Mouse (Mus musculus): ENCODE results near the gene Wdr59. TPM values are rescaled to one million over a fixed set of nuclear protein-coding genes. Genes with fewer than 3 reads are reported as not detected.

The Wdr59 gene
- polyA plus RNA-seq, 1 experiment from 2014 or later, result 7.8 TPM

GRCm38 (mm10) chr8:111536978-111537764 is 15.3 kb upstream of the Wdr59 start:
- peak; percentile 47; the same call in 1 of the 2 replicates for ATAC-seq (ENCODE audit: insufficient number of reproducible peaks, insufficient read depth, low FRiP score, low TSS enrichment)
- Histone ChIP-seq H3K36me3 (no peaks in the 10 kb centered on the region), H3K4me1 (peaks cover 31% of the 10 kb centered on the region), H3K4me3 (peak overlapping the region; percentile 91), H3K27ac (peak overlapping the region; percentile 96), H3K9me3 (no peaks in the 10 kb centered on the region), H3K27me3 (no peaks in the 10 kb centered on the region), H3K9ac (peak overlapping the region; percentile 98), H3K4me2 (replicated peaks) (peak overlapping the region; percentile 65)
- WGBS, result under 1% methylated on average over 63 of the region's 64 CpGs

DNA sequence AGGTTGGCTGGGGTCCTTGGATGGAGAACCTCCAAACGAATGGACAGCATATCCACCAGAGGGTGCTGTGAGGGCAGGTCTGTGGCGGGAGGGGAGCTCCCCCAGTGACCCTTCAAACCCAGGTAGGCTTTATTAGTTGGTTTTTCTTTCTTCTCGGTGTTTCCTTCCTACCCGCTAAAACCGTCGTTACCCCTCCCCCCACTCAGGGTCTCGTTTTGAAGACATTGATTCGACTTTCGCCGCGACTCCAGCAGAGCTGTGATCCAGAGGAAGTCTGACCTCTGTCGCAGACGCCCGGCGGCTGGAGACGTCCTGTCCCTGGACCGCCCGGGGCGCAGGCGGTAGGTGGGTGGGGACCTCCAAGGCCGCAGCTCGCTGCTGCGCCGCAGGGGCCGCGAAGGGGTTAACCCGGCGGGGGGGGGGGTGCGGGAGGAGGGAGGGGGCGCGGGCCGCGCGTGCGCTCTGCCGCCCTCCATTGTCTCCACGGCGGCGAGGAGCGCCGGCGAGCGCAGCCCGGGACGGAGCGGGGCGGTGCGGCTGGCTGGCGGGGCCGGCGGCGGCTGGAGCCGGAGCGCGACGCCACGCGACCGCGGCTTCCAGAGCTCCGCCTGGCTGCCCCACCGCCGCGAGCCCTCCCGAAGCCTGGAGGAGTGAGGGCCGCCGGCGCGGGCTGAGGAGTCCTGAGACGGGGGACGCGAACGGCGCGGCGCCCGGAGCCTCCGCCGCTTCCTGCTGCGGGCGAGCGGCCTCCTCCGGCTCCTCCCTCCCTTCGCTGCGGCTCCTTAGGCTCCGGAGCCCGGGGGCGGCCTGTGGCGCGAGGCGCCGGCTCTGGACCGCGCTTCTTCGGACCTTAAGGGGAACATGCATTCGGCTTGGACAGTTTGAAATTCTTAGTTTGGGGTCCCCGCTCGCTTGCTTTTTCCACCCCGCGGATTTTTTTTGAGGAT is 14.4 kb upstream of the Wdr59 start, which contains the start of gene Znrf1:
Znrf1 (plus strand) TSS at position 67 of the 947 bp plus-strand sequence.
- no peaks in the 10 kb centered on the region for H3K27me3 ChIP-seq
- H3K4me1 ChIP-seq, result peaks cover 30% of the 10 kb centered on the region
- ATAC-seq (ENCODE audit: insufficient number of reproducible peaks, insufficient read depth, low FRiP score, low TSS enrichment), result peak; percentile 84
- no peaks in the 10 kb centered on the region for H3K9me3 ChIP-seq
- H3K36me3 ChIP-seq, result no peaks in the 10 kb centered on the region
- H3K9ac ChIP-seq, result peak within 1 kb of the TSS; percentile 98
- H3K4me2 ChIP-seq (replicated peaks), result peak within 1 kb of the TSS; percentile 65
- peak within 1 kb of the TSS; percentile 91 for H3K4me3 ChIP-seq
- peak within 1 kb of the TSS; percentile 96 for H3K27ac ChIP-seq
- under 1% methylated on average over 76 of the region's 100 CpGs for WGBS

DNA sequence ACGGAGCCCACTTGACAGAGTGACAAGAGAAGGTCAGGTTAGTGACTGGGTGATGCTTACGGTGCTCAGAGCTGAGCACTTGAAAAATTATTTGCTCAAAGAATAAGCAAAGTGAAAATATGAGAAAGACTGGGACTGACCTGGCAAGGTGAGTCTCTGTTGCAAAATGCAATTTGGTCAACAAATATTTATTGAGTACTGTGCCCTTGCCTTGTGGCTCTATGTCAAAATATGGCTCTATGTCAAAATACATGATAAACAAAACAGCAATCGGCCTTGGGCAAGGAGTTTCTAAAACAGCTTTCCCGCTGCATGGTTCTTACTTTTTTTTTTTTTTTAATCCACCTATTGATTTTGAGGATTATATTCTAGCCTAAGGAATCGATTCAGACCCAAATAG is 13.6 kb upstream of the Wdr59 start:
- Histone ChIP-seq H3K4me3 (peak overlapping the region; percentile 91), H3K27ac (no peak overlapping the region), H3K9ac (no peak overlapping the region; the same call in 1 of the 2 replicates), H3K36me3 (no peaks in the 10 kb centered on the region), H3K9me3 (no peaks in the 10 kb centered on the region), H3K4me1 (peaks cover 22% of the 10 kb centered on the region), H3K27me3 (no peaks in the 10 kb centered on the region), H3K4me2 (replicated peaks) (peak overlapping the region; percentile 65)
- WGBS, result 42% methylated on average over 5 of the region's 5 CpGs
- no peak for ATAC-seq (ENCODE audit: insufficient number of reproducible peaks, insufficient read depth, low FRiP score, low TSS enrichment)

DNA sequence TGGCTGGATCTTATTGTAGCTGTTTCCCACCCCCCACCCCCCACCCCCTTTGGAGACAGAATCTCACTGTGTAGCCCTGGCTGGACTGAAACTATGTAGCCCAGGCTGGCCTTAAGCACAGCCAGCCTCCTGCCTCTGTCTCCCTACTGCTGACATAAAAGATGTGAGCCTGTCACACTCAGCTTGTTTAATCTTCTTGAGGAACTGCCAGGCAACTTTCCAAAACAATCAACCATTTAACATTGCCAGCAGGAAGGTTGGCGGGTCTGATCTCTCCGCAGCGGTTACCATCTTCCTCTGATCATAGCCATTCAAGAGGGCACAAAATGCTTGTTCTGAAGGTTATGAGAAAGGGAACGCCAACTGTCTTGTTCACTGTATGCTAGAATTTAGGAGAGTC is 11.6 kb upstream of the Wdr59 start:
- H3K9ac ChIP-seq, result no peak overlapping the region
- no peaks in the 10 kb centered on the region for H3K27me3 ChIP-seq
- 85% methylated on average over 4 of the region's 4 CpGs for WGBS
- H3K4me2 ChIP-seq (replicated peaks), result no peak overlapping the region
- no peak overlapping the region for H3K27ac ChIP-seq
- H3K9me3 ChIP-seq, result no peaks in the 10 kb centered on the region
- peaks cover 4% of the 10 kb centered on the region for H3K4me1 ChIP-seq
- ATAC-seq (ENCODE audit: insufficient number of reproducible peaks, insufficient read depth, low FRiP score, low TSS enrichment), result no peak
- H3K4me3 ChIP-seq, result no peak overlapping the region
- H3K36me3 ChIP-seq, result no peaks in the 10 kb centered on the region

DNA sequence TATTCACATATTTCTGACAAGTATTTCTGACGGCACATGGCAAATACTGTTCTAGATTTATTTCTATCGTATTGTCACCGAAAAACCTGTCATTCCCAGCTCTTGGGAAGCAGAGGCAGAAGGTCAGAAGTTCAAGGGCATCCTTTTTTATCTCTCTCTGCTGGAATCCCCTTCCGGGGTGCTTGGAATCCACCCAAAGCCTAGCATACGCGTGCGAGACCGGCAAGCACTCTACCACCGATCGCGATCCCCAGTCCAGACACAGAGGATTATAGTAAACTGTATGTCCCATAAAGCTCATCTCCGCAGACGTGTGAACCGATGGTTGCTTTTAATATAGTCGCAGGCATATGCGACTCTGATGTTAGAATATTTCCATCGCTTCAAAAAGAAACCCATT is 9.7 kb upstream of the Wdr59 start:
- H3K4me1 ChIP-seq, result no peaks in the 10 kb centered on the region

DNA sequence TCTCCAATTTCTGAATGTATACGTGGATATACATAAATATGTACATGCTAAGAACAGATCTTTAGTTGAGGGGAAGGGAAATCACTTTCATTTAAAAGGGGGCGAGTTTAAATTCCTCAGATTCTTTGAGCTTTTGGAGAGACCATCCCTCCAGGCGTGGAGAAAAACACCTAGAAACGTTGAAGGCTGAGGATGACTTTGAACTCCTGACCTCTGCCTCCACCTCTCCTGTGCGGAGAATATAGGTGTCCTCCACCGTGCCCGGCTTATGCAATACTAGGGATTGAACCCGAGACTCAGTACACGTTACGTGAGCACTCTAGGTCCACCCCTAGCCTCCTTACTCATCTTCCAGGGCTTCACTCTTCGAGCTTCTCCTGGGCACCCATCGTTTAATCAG is 9.3 kb upstream of the Wdr59 start:
- H3K9ac ChIP-seq, result no peak overlapping the region
- H3K27ac ChIP-seq, result no peak overlapping the region
- no peak for ATAC-seq (ENCODE audit: insufficient number of reproducible peaks, insufficient read depth, low FRiP score, low TSS enrichment)
- 70% methylated on average over 12 of the region's 12 CpGs for WGBS
- H3K9me3 ChIP-seq, result no peaks in the 10 kb centered on the region
- no peak overlapping the region for H3K4me3 ChIP-seq
- no peak overlapping the region for H3K4me2 ChIP-seq (replicated peaks)
- no peaks in the 10 kb centered on the region for H3K4me1 ChIP-seq
- H3K36me3 ChIP-seq, result no peaks in the 10 kb centered on the region
- H3K27me3 ChIP-seq, result no peaks in the 10 kb centered on the region

More for the DNA sequence above, 9.7 kb upstream of the Wdr59 start:
- Histone ChIP-seq H3K9ac (no peak overlapping the region), H3K27me3 (no peaks in the 10 kb centered on the region), H3K36me3 (no peaks in the 10 kb centered on the region), H3K4me2 (replicated peaks) (no peak overlapping the region), H3K9me3 (no peaks in the 10 kb centered on the region), H3K4me3 (no peak overlapping the region), H3K27ac (no peak overlapping the region)
- WGBS, result 87% methylated on average over 17 of the region's 17 CpGs
- ATAC-seq (ENCODE audit: insufficient number of reproducible peaks, insufficient read depth, low FRiP score, low TSS enrichment), result no peak

GRCm38 (mm10) chr8:111528071-111528470 is 6.2 kb upstream of the Wdr59 start:
- H3K27ac ChIP-seq, result no peak overlapping the region
- WGBS, result 82% methylated on average over 5 of the region's 5 CpGs
- H3K9me3 ChIP-seq, result no peaks in the 10 kb centered on the region
- no peaks in the 10 kb centered on the region for H3K36me3 ChIP-seq
- H3K4me2 ChIP-seq (replicated peaks), result no peak overlapping the region
- ATAC-seq (ENCODE audit: insufficient number of reproducible peaks, insufficient read depth, low FRiP score, low TSS enrichment), result no peak
- H3K4me3 ChIP-seq, result no peak overlapping the region
- H3K27me3 ChIP-seq, result no peaks in the 10 kb centered on the region
- H3K4me1 ChIP-seq, result no peaks in the 10 kb centered on the region
- no peak overlapping the region for H3K9ac ChIP-seq

- Histone ChIP-seq H3K36me3 (no peaks in the 10 kb centered on the region), H3K4me2 (replicated peaks) (no peak overlapping the region), H3K9me3 (no peaks in the 10 kb centered on the region), H3K4me3 (no peak overlapping the region), H3K27ac (no peak overlapping the region), H3K4me1 (no peaks in the 10 kb centered on the region), H3K9ac (no peak overlapping the region), H3K27me3 (no peaks in the 10 kb centered on the region)
- 76% methylated on average over 8 of the region's 8 CpGs for WGBS
- no peak for ATAC-seq (ENCODE audit: insufficient number of reproducible peaks, insufficient read depth, low FRiP score, low TSS enrichment)
Observed at GRCm38 (mm10) chr8:111527149-111527548, 5.3 kb upstream of the Wdr59 start.

- H3K9ac ChIP-seq, result no peak overlapping the region
- H3K9me3 ChIP-seq, result no peaks in the 10 kb centered on the region
- no peak overlapping the region for H3K27ac ChIP-seq
- no peak overlapping the region for H3K4me2 ChIP-seq (replicated peaks)
- H3K4me1 ChIP-seq, result no peaks in the 10 kb centered on the region
- H3K36me3 ChIP-seq, result no peaks in the 10 kb centered on the region
- ATAC-seq (ENCODE audit: insufficient number of reproducible peaks, insufficient read depth, low FRiP score, low TSS enrichment), result no peak
- no peaks in the 10 kb centered on the region for H3K27me3 ChIP-seq
- whole genome bisulfite sequencing, result 68% methylated on average over 6 of the region's 6 CpGs
- H3K4me3 ChIP-seq, result no peak overlapping the region
Observed at GRCm38 (mm10) chr8:111526403-111527024, 4.6 kb upstream of the Wdr59 start.

GRCm38 (mm10) chr8:111517466-111517865 is 4.4 kb downstream of the Wdr59 start:
- 91% methylated on average over 2 of the region's 2 CpGs for WGBS
- Histone ChIP-seq H3K4me1 (0 out of 2 replicates have a peak, but pooled peaks cover 9% of the 10 kb centered on the region), H3K9ac (no peak overlapping the region)

DNA sequence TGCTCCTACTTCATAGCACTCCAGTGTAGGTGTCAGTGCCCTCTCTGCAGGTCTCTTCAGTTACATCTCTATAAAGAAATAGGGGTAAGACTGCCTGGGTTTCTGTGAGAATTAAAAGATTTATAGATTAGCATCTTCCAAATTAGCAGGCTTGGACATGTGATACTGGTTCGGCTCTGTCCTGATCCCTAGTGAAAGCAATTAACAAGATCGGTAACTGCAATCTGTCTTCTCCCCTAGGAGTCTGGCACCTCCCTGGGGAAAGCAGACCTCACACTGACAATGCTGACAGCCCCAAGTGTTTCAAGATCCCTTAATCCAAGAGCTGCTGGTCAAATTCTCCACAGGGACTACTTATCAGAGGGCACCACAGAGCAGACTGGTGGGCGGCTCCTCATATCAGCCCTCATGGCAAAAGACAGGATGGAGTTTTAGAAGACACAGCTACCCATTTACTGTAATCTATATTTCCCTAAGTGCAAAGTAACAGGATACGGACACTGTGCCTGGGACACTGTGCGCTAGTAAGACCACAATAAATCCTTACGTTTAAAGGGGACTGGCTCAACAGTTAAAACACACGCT is 5.3 kb downstream of the Wdr59 start:
- 75% methylated on average over 7 of the region's 7 CpGs for WGBS
- no peak overlapping the region for H3K4me2 ChIP-seq (replicated peaks)
- H3K4me1 ChIP-seq, result 0 out of 2 replicates have a peak, but pooled peaks cover 9% of the 10 kb centered on the region
- no peaks in the 10 kb centered on the region for H3K9me3 ChIP-seq
- ATAC-seq (ENCODE audit: insufficient number of reproducible peaks, insufficient read depth, low FRiP score, low TSS enrichment), result no peak
- no peak overlapping the region for H3K4me3 ChIP-seq
- no peaks in the 10 kb centered on the region for H3K27me3 ChIP-seq
- no peak overlapping the region for H3K27ac ChIP-seq
- no peak overlapping the region for H3K9ac ChIP-seq
- no peaks in the 10 kb centered on the region for H3K36me3 ChIP-seq

More at GRCm38 (mm10) chr8:111517466-111517865, 4.4 kb downstream of the Wdr59 start:
- Histone ChIP-seq H3K27ac (no peak overlapping the region), H3K27me3 (no peaks in the 10 kb centered on the region), H3K4me2 (replicated peaks) (no peak overlapping the region), H3K9me3 (no peaks in the 10 kb centered on the region), H3K4me3 (no peak overlapping the region), H3K36me3 (no peaks in the 10 kb centered on the region)
- no peak for ATAC-seq (ENCODE audit: insufficient number of reproducible peaks, insufficient read depth, low FRiP score, low TSS enrichment)
